Mouse (Mus musculus): ENCODE data around the gene Fam71a. TPM values are rescaled to one million over a fixed set of nuclear protein-coding genes. Genes with fewer than 3 reads are reported as not detected.
A peak's percentile ranks its signal among the peaks of the same experiment; 100 is the strongest.

Fam71a gene
- total RNA-seq (2021): not detected
- long read RNA-seq, experiment 1: 0 reads
- long read RNA-seq, experiment 2: 0 reads

GRCm38 (mm10) chr1:191164717-191165116 lies at the start of gene Fam71a:
Gene Fam71a, minus strand, starts transcription at chr1:191164817.
- DNase-seq: no peak

GRCm38 (mm10) chr1:191211096-191211495 lies 46.5 kb upstream of the Fam71a start:
- no peak for DNase-seq

GRCm38 (mm10) chr1:191205791-191206190 lies 41.2 kb upstream of the Fam71a start:
- DNase-seq: no peak

GRCm38 (mm10) chr1:191204876-191205275 lies 40.3 kb upstream of the Fam71a start:
- no peak for DNase-seq

- no peak for DNase-seq
These were observed 38.9 kb upstream of the Fam71a start for GRCm38 (mm10) chr1:191203496-191203895.

- no peak for DNase-seq
These were observed 37.8 kb upstream of the Fam71a start for GRCm38 (mm10) chr1:191202208-191202952.

GRCm38 (mm10) chr1:191200816-191201602 lies 36.4 kb upstream of the Fam71a start:
- DNase-seq: no peak

GRCm38 (mm10) chr1:191197916-191198315 lies 33.3 kb upstream of the Fam71a start:
- no peak for DNase-seq

GRCm38 (mm10) chr1:191196016-191196415 lies 31.4 kb upstream of the Fam71a start:
- DNase-seq: no peak

GRCm38 (mm10) chr1:191193657-191194424 lies 29.2 kb upstream of the Fam71a start:
- no peak for DNase-seq

GRCm38 (mm10) chr1:191192751-191193150 lies 28.1 kb upstream of the Fam71a start:
- DNase-seq: no peak

- DNase-seq: no peak
These were observed 27.6 kb upstream of the Fam71a start for GRCm38 (mm10) chr1:191192213-191192612.

- DNase-seq: no peak
These were observed 25.2 kb upstream of the Fam71a start for GRCm38 (mm10) chr1:191189671-191190372.

- DNase-seq: no peak
These were observed 21.8 kb upstream of the Fam71a start for GRCm38 (mm10) chr1:191186386-191186770.

- DNase-seq: no peak
These were observed 21.3 kb upstream of the Fam71a start for GRCm38 (mm10) chr1:191185761-191186385.

- peak; percentile 26 for DNase-seq
These were observed 20.2 kb upstream of the Fam71a start for GRCm38 (mm10) chr1:191184841-191185251.

GRCm38 (mm10) chr1:191184066-191184815 lies 19.6 kb upstream of the Fam71a start:
- DNase-seq: peak; percentile 21

- peak; percentile 98 for DNase-seq
These were observed 18.8 kb upstream of the Fam71a start for GRCm38 (mm10) chr1:191183163-191184065.

- peak; percentile 64 for DNase-seq
These were observed 18.0 kb upstream of the Fam71a start for GRCm38 (mm10) chr1:191182431-191183162.

All from gastrocnemius, postnatal 10 days (tissue).